Comparison of ENCODE assay signal across 10 mouse cellular contexts in genomic region chr9:62554606-62555005, GRCm38 (mm10). TPM values are rescaled to one million over a fixed set of nuclear protein-coding genes. Genes with fewer than 3 reads are reported as not detected.
A peak's percentile ranks its signal among the peaks of the same experiment; 100 is the strongest.
DNase-seq lines count a peak whose midpoint lies in the region; ATAC-seq lines count a peak whose summit lies in the region.
"Had no signal": no experiment of that assay in that cellular context is flagged by ENCODE, and none has a peak within 500 bp of the region (broad histone marks: within the 10 kb centered on the region; RNA-seq: fewer than 3 reads in every experiment).

No protein-coding gene starts in this region.

- H3K36me3 ChIP-seq in embryonic facial prominence, embryonic 14.5 days (ENCODE audit: control insufficient read depth, insufficient read depth, low read length): no peaks in the 10 kb centered on the region
- H3K36me3 ChIP-seq in forebrain, embryonic 15.5 days: no peaks in the 10 kb centered on the region
- no peaks in the 10 kb centered on the region for H3K36me3 ChIP-seq in neural tube, embryonic 14.5 days (ENCODE audit: control insufficient read depth, insufficient read depth, low read length)
- H3K36me3 ChIP-seq in heart, embryonic 11.5 days (ENCODE audit: control insufficient read depth, insufficient read depth, low read length): no peaks in the 10 kb centered on the region
- no peaks in the 10 kb centered on the region for H3K36me3 ChIP-seq in kidney, embryonic 16.5 days (ENCODE audit: insufficient read depth, low read length)
- H3K36me3 ChIP-seq: liver, embryonic 13.5 days had no signal

- no peaks in the 10 kb centered on the region for H3K27me3 ChIP-seq in embryonic facial prominence, embryonic 14.5 days (replicated peaks; ENCODE audit: control insufficient read depth, insufficient read depth, low read length)
- H3K27me3 ChIP-seq in forebrain, embryonic 15.5 days: no peaks in the 10 kb centered on the region
- no peaks in the 10 kb centered on the region for H3K27me3 ChIP-seq in neural tube, embryonic 14.5 days (ENCODE audit: control insufficient read depth, insufficient read depth, low read length)
- no peaks in the 10 kb centered on the region for H3K27me3 ChIP-seq in heart, embryonic 11.5 days (ENCODE audit: control insufficient read depth, insufficient read depth, low read length)
- no peaks in the 10 kb centered on the region for H3K27me3 ChIP-seq in kidney, embryonic 16.5 days (ENCODE audit: insufficient read depth, low read length)
- H3K27me3 ChIP-seq: liver, embryonic 13.5 days had no signal

- no peak overlapping the region for H3K4me2 ChIP-seq in embryonic facial prominence, embryonic 14.5 days (ENCODE audit: low read depth, low read length)
- H3K4me2 ChIP-seq in forebrain, embryonic 15.5 days (replicated peaks): no peak overlapping the region
- H3K4me2 ChIP-seq in neural tube, embryonic 14.5 days (ENCODE audit: low read depth, low read length): no peak overlapping the region
- no peak overlapping the region for H3K4me2 ChIP-seq in heart, embryonic 11.5 days
- no peak overlapping the region for H3K4me2 ChIP-seq in kidney, embryonic 16.5 days (replicated peaks; ENCODE audit: low read depth, low read length)
- H3K4me2 ChIP-seq: liver, embryonic 13.5 days had no signal

- H3K4me3 ChIP-seq in embryonic facial prominence, embryonic 14.5 days (ENCODE audit: low read depth, low read length): no peak overlapping the region
- no peak overlapping the region for H3K4me3 ChIP-seq in forebrain, embryonic 15.5 days
- H3K4me3 ChIP-seq in neural tube, embryonic 14.5 days (ENCODE audit: low read depth, low read length): no peak overlapping the region
- H3K4me3 ChIP-seq in heart, embryonic 11.5 days (ENCODE audit: low read depth, low read length): no peak overlapping the region
- no peak overlapping the region for H3K4me3 ChIP-seq in kidney, embryonic 16.5 days (ENCODE audit: low read length)
- H3K4me3 ChIP-seq: liver, embryonic 13.5 days had no signal

- H3K9me3 ChIP-seq in embryonic facial prominence, embryonic 14.5 days (ENCODE audit: control insufficient read depth, low read length): no peaks in the 10 kb centered on the region
- H3K9me3 ChIP-seq in forebrain, embryonic 15.5 days: no peaks in the 10 kb centered on the region
- no peaks in the 10 kb centered on the region for H3K9me3 ChIP-seq in neural tube, embryonic 14.5 days (ENCODE audit: control insufficient read depth, low read length)
- H3K9me3 ChIP-seq in heart, embryonic 11.5 days (replicated peaks; ENCODE audit: control insufficient read depth, low read length): no peaks in the 10 kb centered on the region
- H3K9me3 ChIP-seq in kidney, embryonic 16.5 days (ENCODE audit: low read length): no peaks in the 10 kb centered on the region
- H3K9me3 ChIP-seq: liver, embryonic 13.5 days had no signal

- 57% methylated on average over 3 of the region's 3 CpGs for WGBS in embryonic facial prominence, embryonic 14.5 days
- WGBS in forebrain, embryonic 15.5 days: 23% methylated on average over 3 of the region's 3 CpGs
- 15% methylated on average over 3 of the region's 3 CpGs for WGBS in neural tube, embryonic 14.5 days
- WGBS in heart, embryonic 11.5 days (ENCODE audit: insufficient replicate concordance): 59% methylated on average over 3 of the region's 3 CpGs
- 53% methylated on average over 3 of the region's 3 CpGs for WGBS in kidney, embryonic 16.5 days

- DNase-seq in embryonic facial prominence, embryonic 14.5 days (ENCODE audit: low spot score): no peak
- peak; percentile 46 to 68 for DNase-seq in left cerebral cortex, adult 18-20 months (ENCODE audit: low spot score in 2 of 2)
- no peak for DNase-seq in c-Kit-positive CD71-positive TER-119-positive erythroid progenitor cells, embryonic 14.5 days (ENCODE audit: low spot score)
- DNase-seq: gastrocnemius, postnatal 10 days; liver, embryonic 13.5 days had no signal

- H3K4me1 ChIP-seq in embryonic facial prominence, embryonic 14.5 days (ENCODE audit: control insufficient read depth, insufficient read depth, low read length): no peaks in the 10 kb centered on the region
- peaks cover 20% of the 10 kb centered on the region for H3K4me1 ChIP-seq in forebrain, embryonic 15.5 days
- H3K4me1 ChIP-seq in neural tube, embryonic 14.5 days (ENCODE audit: control insufficient read depth, insufficient read depth, low read length): peaks cover 10% of the 10 kb centered on the region; the same call in 1 of the 2 replicates
- H3K4me1 ChIP-seq in heart, embryonic 11.5 days (ENCODE audit: control insufficient read depth, insufficient read depth, low read length): peaks cover 7% of the 10 kb centered on the region
- peaks cover 1% of the 10 kb centered on the region; the same call in 1 of the 2 replicates for H3K4me1 ChIP-seq in kidney, embryonic 16.5 days (ENCODE audit: insufficient read depth, low read length)
- H3K4me1 ChIP-seq: liver, embryonic 13.5 days had no signal

- ATAC-seq in embryonic facial prominence, embryonic 14.5 days (ENCODE audit: low read depth): peak; percentile 60
- peak; percentile 91 for ATAC-seq in forebrain, embryonic 15.5 days (replicated peaks)
- peak; percentile 76; the same call in 1 of the 2 replicates for ATAC-seq in neural tube, embryonic 14.5 days (ENCODE audit: low read depth)
- ATAC-seq in heart, embryonic 11.5 days (replicated peaks; ENCODE audit: insufficient number of reproducible peaks, low FRiP score, low TSS enrichment): no peak
- ATAC-seq in kidney, embryonic 16.5 days (ENCODE audit: low FRiP score, low TSS enrichment): no peak
- ATAC-seq: intestine, postnatal 0 days had no signal

- no peak overlapping the region for H3K27ac ChIP-seq in embryonic facial prominence, embryonic 14.5 days (replicated peaks; ENCODE audit: low read depth, low read length)
- peak overlapping the region; percentile 62 for H3K27ac ChIP-seq in forebrain, embryonic 15.5 days (replicated peaks)
- no peak overlapping the region for H3K27ac ChIP-seq in neural tube, embryonic 14.5 days (ENCODE audit: low read depth, low read length)
- no peak overlapping the region for H3K27ac ChIP-seq in heart, embryonic 11.5 days (ENCODE audit: low read depth, low read length)
- no peak overlapping the region for H3K27ac ChIP-seq in kidney, embryonic 16.5 days (ENCODE audit: low read length)
- H3K27ac ChIP-seq: liver, embryonic 13.5 days had no signal

- H3K9ac ChIP-seq in embryonic facial prominence, embryonic 14.5 days (ENCODE audit: low read depth, low read length): no peak overlapping the region
- no peak overlapping the region for H3K9ac ChIP-seq in forebrain, embryonic 15.5 days (replicated peaks)
- no peak overlapping the region for H3K9ac ChIP-seq in neural tube, embryonic 14.5 days (replicated peaks; ENCODE audit: low read depth, low read length)
- no peak overlapping the region for H3K9ac ChIP-seq in heart, embryonic 11.5 days (ENCODE audit: low read depth, low read length)
- H3K9ac ChIP-seq in kidney, embryonic 16.5 days (replicated peaks; ENCODE audit: low read length): no peak overlapping the region
- H3K9ac ChIP-seq: liver, embryonic 13.5 days had no signal

RNA-seq across cellular contexts. Expression of gene Coro2b, which starts 17.8 kb away (rescaled TPM):
- 11.1 and 12.3 TPM in 2 replicates for polyA plus RNA-seq in embryonic facial prominence, embryonic 14.5 days (2014; fragmentation: Nextera tagmentation; extraction: Ambion mirVana)
- polyA plus RNA-seq in forebrain, embryonic 15.5 days (2015; fragmentation: Nextera tagmentation; extraction: Ambion mirVana): 41.0 and 48.8 TPM in 2 replicates
- total RNA-seq in left cerebral cortex, adult 18-20 months (2021): 100 to 1,000 TPM; 162 to 174 TPM
- polyA plus RNA-seq in neural tube, embryonic 14.5 days (2014; fragmentation: Nextera tagmentation; extraction: Ambion mirVana): 32.5 and 34.5 TPM in 2 replicates
- polyA plus RNA-seq in heart, embryonic 11.5 days (2014; fragmentation: Nextera tagmentation; extraction: Ambion mirVana): 3.7 TPM in 2 replicates
- polyA plus RNA-seq in kidney, embryonic 16.5 days (2015; fragmentation: Nextera tagmentation; extraction: Ambion mirVana): 19.9 and 22.1 TPM in 2 replicates

Comparison
In these comparisons a context has a peak if more than half of its experiments do, and no peak if none do; other contexts are left out.
1. ATAC-seq: peak in embryonic facial prominence, embryonic 14.5 days (single experiment), forebrain, embryonic 15.5 days (single experiment) and neural tube, embryonic 14.5 days (single experiment); none in heart, embryonic 11.5 days (single experiment) and kidney, embryonic 16.5 days (single experiment).
2. DNase-seq: peak in left cerebral cortex, adult 18-20 months (2 of 2); none in embryonic facial prominence, embryonic 14.5 days (single experiment) and c-Kit-positive CD71-positive TER-119-positive erythroid progenitor cells, embryonic 14.5 days (single experiment).